Mouse (Mus musculus): Measurements from ENCODE around the gene Gabpa.

DNA sequence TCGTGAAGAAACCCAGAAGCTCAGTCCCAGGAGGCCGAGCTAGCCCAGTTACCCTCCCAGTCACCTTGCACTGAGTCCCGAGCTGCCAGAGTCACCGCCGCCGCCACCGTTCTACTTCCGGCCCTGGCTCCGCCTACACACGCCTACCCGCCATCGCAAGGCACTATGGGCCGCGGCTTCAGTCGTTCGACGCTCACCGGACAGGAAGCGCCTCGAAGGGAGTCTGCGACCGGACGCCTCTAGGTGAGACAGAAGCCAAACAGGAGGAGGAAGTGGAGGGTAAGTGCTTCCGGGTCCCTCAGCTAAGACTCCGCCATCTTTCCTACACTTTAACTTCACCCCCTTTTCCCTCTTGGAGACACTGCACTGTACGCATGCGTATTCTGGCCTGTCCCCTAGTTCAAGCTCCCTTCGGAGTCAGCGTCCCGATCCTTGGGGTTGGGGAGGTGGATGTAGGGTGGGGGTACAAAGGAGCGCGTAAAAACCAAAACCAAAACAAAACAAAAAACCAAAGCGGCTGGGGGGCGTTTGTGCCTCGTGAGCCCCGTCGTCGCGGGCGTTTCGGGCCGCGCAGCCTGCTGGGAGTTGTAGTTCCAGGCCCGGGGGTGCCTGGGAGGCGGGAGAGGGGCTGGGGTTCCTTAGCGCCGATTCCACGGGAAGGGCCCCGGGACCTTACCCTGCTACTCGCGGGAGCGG lies at the start of gene Gabpa:
- TF ChIP-seq CTCF (IDR thresholded peaks at IDR 0.05; ENCODE audit: borderline replicate concordance, insufficient read depth, low read length) (no peak), POLR2A (IDR thresholded peaks at IDR 0.05; ENCODE audit: low read depth, low read length) (peak; percentile 70)
